Mouse (Mus musculus) liver, embryonic 12.5 days (tissue): ENCODE data around the gene Clgn. TPM values are rescaled to one million over a fixed set of nuclear protein-coding genes. Genes with fewer than 3 reads are reported as not detected.

Experiments used
- ATAC-seq: fragments of 200-750 bp; cut with Nextera tagmentation; 2 replicates; pipeline ENCODE4 v1.8.0; 2017; ENCODE audit warnings: moderate number of reproducible peaks, mild to moderate bottlenecking, moderate library complexity
- H3K27ac ChIP-seq: fragments of 300-500 bp; sonication (generic); 2 replicates; pipeline ENCODE4 v1.5.1; 2016; ENCODE audit warnings: mild to moderate bottlenecking
- H3K27me3 ChIP-seq: fragments of 300-500 bp; sonication (generic); replicated peaks from 2 replicates; pipeline ENCODE4 v1.6.1; 2016; ENCODE audit warnings: mild to moderate bottlenecking, moderate library complexity
- H3K36me3 ChIP-seq: fragments of 300-500 bp; sonication (generic); 2 replicates; pipeline ENCODE4 v1.6.1; 2016; ENCODE audit warnings: mild to moderate bottlenecking, moderate library complexity
- H3K4me1 ChIP-seq: fragments of 300-500 bp; sonication (generic); 2 replicates; pipeline ENCODE4 v1.6.1; 2016
- H3K4me2 ChIP-seq: fragments of 300-500 bp; sonication (generic); 2 replicates; pipeline ENCODE4 v1.6.1; 2016; ENCODE audit warnings: mild to moderate bottlenecking, moderate library complexity
- H3K4me3 ChIP-seq: fragments of 300-500 bp; sonication (generic); 2 replicates; pipeline ENCODE4 v1.5.1; 2016; ENCODE audit warnings: mild to moderate bottlenecking, moderate library complexity
- H3K9ac ChIP-seq: fragments of 300-500 bp; sonication (generic); 2 replicates; pipeline ENCODE4 v1.6.1; 2016; ENCODE audit warnings: mild to moderate bottlenecking, moderate library complexity
- H3K9me3 ChIP-seq: fragments of 300-500 bp; sonication (generic); replicated peaks from 2 replicates; pipeline ENCODE4 v1.6.1; 2016; ENCODE audit warnings: mild to moderate bottlenecking, moderate library complexity
- WGBS: fragments of 180-500 bp; shearing (Covaris S2); methylation state at CpG from one replicate; pipeline ENCODE4 v1.1.7; 2016; ENCODE audit not compliant: insufficient replicate concordance; 5-methylcytosine and 5-hydroxymethylcytosine counted together
- polyA plus RNA-seq: library from polyadenylated mRNA; unstranded; fragments of >200 nt; fragmentation: Nextera tagmentation; extraction: Ambion mirVana; gene quantifications from 2 replicates; pipeline ENCODE4 v1.2.1, GENCODE M21; 2016

The Clgn gene
- polyA plus RNA-seq, 1 experiment from 2014 or later, result 0.51 TPM

DNA sequence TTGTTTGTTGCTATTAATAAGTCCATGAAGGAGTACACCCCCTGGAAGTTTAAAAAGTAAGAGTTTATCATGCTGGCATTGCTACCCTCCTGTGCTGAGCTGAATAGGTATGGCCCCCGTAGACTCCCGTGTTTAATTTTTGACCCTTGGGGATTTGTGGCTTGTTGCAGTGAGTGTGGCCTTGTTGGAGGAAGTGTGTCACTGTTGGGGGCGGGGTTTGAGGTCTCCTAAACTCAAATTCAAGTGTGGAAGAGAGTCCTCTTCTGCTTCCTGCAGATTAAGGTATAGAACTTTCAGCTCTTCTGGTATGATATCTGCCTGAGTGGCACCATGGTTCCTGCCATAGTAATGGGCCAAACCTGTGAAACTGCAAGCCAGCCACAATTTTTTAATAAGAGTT is 69.9 kb downstream of the Clgn start:
- 35% methylated on average over 3 of the region's 3 CpGs for WGBS
- no peak for ATAC-seq
- no peaks in the 10 kb centered on the region for H3K27me3 ChIP-seq
- no peaks in the 10 kb centered on the region for H3K36me3 ChIP-seq
- H3K4me3 ChIP-seq, result no peak overlapping the region
- no peaks in the 10 kb centered on the region for H3K9me3 ChIP-seq
- no peak overlapping the region for H3K4me2 ChIP-seq
- H3K4me1 ChIP-seq, result no peaks in the 10 kb centered on the region
- no peak overlapping the region for H3K9ac ChIP-seq
- H3K27ac ChIP-seq, result no peak overlapping the region

Other genes with a start within 250 kb of the Clgn start
- 0.60 and 0.72 TPM in 2 replicates for gene Tbc1d9, start 224.5 kb upstream of the Clgn start, polyA plus RNA-seq
- gene Gm10645, start 223.7 kb upstream of the Clgn start, polyA plus RNA-seq, result 0.44 and 0.48 TPM in 2 replicates
- not detected in 2 replicates for gene Ucp1, start 99.5 kb upstream of the Clgn start, polyA plus RNA-seq
- 9.7 and 9.9 TPM in 2 replicates for gene Elmod2, start 57.4 kb upstream of the Clgn start, polyA plus RNA-seq
- not detected in 2 replicates for gene Mgat4d, start 41.4 kb upstream of the Clgn start, polyA plus RNA-seq
- 78.8 and 84.8 TPM in 2 replicates for gene Scoc, start 68.5 kb downstream of the Clgn start, polyA plus RNA-seq
- gene Olfr370, start 145.9 kb downstream of the Clgn start, polyA plus RNA-seq, result not detected in 2 replicates
- 290 and 291 TPM in 2 replicates for gene Ndufb7, start 176.8 kb downstream of the Clgn start, polyA plus RNA-seq
- 371 and 378 TPM in 2 replicates for gene Tecr, start 218.1 kb downstream of the Clgn start, polyA plus RNA-seq
- gene Dnajb1, start 218.3 kb downstream of the Clgn start, polyA plus RNA-seq, result 65.1 and 69.8 TPM in 2 replicates